Mouse (Mus musculus) ES-E14 (cell line): ENCODE data around the gene Ube2d1. TPM values are rescaled to one million over a fixed set of nuclear protein-coding genes. Genes with fewer than 3 reads are reported as not detected.
A peak's percentile ranks its signal among the peaks of the same experiment; 100 is the strongest.

Experiments
- DNase-seq: peaks from one replicate; pipeline ENCODE4 v3.0.0-alpha.2; 2013; ENCODE audit warnings: low read depth, low spot score
- H3K27ac ChIP-seq: 2 replicates; pipeline ENCODE4 v1.5.1; 2012; ENCODE audit warnings: low read depth, mild to moderate bottlenecking, low read length, moderate library complexity, mixed read lengths; ENCODE audit not compliant: poor library complexity, insufficient read depth, severe bottlenecking
- H3K36me3 ChIP-seq: 2 replicates; pipeline ENCODE4 v1.6.1; 2012; ENCODE audit warnings: mild to moderate bottlenecking, low read length, moderate library complexity, mixed read lengths; ENCODE audit not compliant: control insufficient read depth, poor library complexity, insufficient read depth, severe bottlenecking
- H3K4me1 ChIP-seq, 2 experiments: fragments of 150-350 bp in 1 of 2; sonication (generic) in 1 of 2; 2 replicates each; pipeline ENCODE4 v1.6.1; 2012; ENCODE audit warnings: low read length in 2 of 2, mild to moderate bottlenecking in 1 of 2, mixed read lengths in 1 of 2; ENCODE audit not compliant: control insufficient read depth in 2 of 2, insufficient read depth in 2 of 2, poor library complexity in 1 of 2
- H3K4me3 ChIP-seq, 2 experiments: fragments of 150-350 bp in 1 of 2; sonication (generic) in 1 of 2; 2 replicates each; pipeline ENCODE4 v1.5.1; 2012; ENCODE audit warnings: low read length in 2 of 2, low read depth in 1 of 2, mild to moderate bottlenecking in 1 of 2, mixed read lengths in 1 of 2; ENCODE audit not compliant: insufficient read depth in 1 of 2, poor library complexity in 1 of 2, severe bottlenecking in 1 of 2
- H3K9ac ChIP-seq: 2 replicates; pipeline ENCODE4 v1.6.1; 2012; ENCODE audit warnings: low read depth, mild to moderate bottlenecking, low read length, mixed read lengths; ENCODE audit not compliant: poor library complexity, insufficient read depth, severe bottlenecking
- H3K9me3 ChIP-seq: fragments of 150-350 bp; sonication (generic); 2 replicates; pipeline ENCODE4 v1.6.1; 2012; ENCODE audit warnings: low read depth, mild to moderate bottlenecking, low read length; ENCODE audit not compliant: control insufficient read depth, insufficient read depth
- CHD2 ChIP-seq: IDR thresholded peaks from 2 replicates; pipeline ENCODE4 v1.6.1; 2014; ENCODE audit warnings: mild to moderate bottlenecking, low read depth, low read length, inconsistent platforms
- HCFC1 ChIP-seq: IDR thresholded peaks from 2 replicates; pipeline ENCODE4 v1.6.1; 2012; ENCODE audit warnings: low read length, inconsistent platforms, borderline replicate concordance; ENCODE audit not compliant: insufficient read depth
- MAFK ChIP-seq: IDR thresholded peaks from 2 replicates; pipeline ENCODE4 v1.6.1; 2014; ENCODE audit warnings: mild to moderate bottlenecking, low read depth, low read length, inconsistent platforms; ENCODE audit not compliant: insufficient read depth
- ZC3H11A ChIP-seq: IDR thresholded peaks from 2 replicates; pipeline ENCODE4 v1.6.1; 2012; ENCODE audit warnings: low read depth, mild to moderate bottlenecking, inconsistent platforms, low read length, borderline replicate concordance
- ZNF384 ChIP-seq: IDR thresholded peaks from 2 replicates; pipeline ENCODE4 v1.6.1; 2012; ENCODE audit warnings: low read depth, low read length, inconsistent platforms
- in situ Hi-C, 2 experiments: fragments of 600-800 bp; cut with MboI; formaldehyde crosslinking; loops; one replicate each; pipeline ENCODE4 v1.15.1; 2025; ENCODE audit warnings: low sequenced_read_pairs in 2 of 2, inconsistent platforms in 1 of 2; ENCODE audit not compliant: unreplicated experiment in 2 of 2
- total RNA-seq: library from RNA; depleted of rRNA; stranded (reverse); fragments of 300-350 nt; gene quantifications from 2 replicates; pipeline ENCODE4 v1.2.3, GENCODE M21; 2012

Ube2d1 gene
- total RNA-seq, 1 experiment, result 8.3 TPM

- no peaks in the 10 kb centered on the region for H3K9me3 ChIP-seq
- no peak overlapping the region for H3K4me3 ChIP-seq
- no peak for DNase-seq
- H3K27ac ChIP-seq, result no peak overlapping the region
- no peaks in the 10 kb centered on the region for H3K36me3 ChIP-seq
- no peak overlapping the region for H3K9ac ChIP-seq
- in situ Hi-C loops, result no loop called here
- TF ChIP-seq ZC3H11A (no peak), MAFK (no peak), ZNF384 (no peak)
- H3K4me1 ChIP-seq, result no peaks in the 10 kb centered on the region; a peak in 1 of 4 replicates
Measured at GRCm38 (mm10) chr10:71253147-71253546, 31.9 kb downstream of the Ube2d1 start.

GRCm38 (mm10) chr10:71252421-71252820 lies 32.6 kb downstream of the Ube2d1 start:
- DNase-seq, result no peak
- in situ Hi-C loops, result no loop called here
- Histone ChIP-seq H3K36me3 (no peaks in the 10 kb centered on the region), H3K27ac (no peak overlapping the region), H3K4me1 (no peaks in the 10 kb centered on the region; a peak in 1 of 4 replicates), H3K9ac (no peak overlapping the region), H3K4me3 (no peak overlapping the region), H3K9me3 (no peaks in the 10 kb centered on the region)
- TF ChIP-seq MAFK (no peak), CHD2 (no peak)

GRCm38 (mm10) chr10:71251846-71252245 lies 33.2 kb downstream of the Ube2d1 start:
- Histone ChIP-seq H3K9me3 (no peaks in the 10 kb centered on the region), H3K4me3 (no peak overlapping the region), H3K27ac (no peak overlapping the region), H3K4me1 (no peaks in the 10 kb centered on the region; a peak in 1 of 4 replicates), H3K9ac (no peak overlapping the region), H3K36me3 (no peaks in the 10 kb centered on the region)
- no peak for TF ChIP-seq MAFK
- no peak for TF ChIP-seq HCFC1
- no peak for TF ChIP-seq CHD2
- in situ Hi-C loops, result no loop called here
- no peak for DNase-seq

- Histone ChIP-seq H3K36me3 (no peaks in the 10 kb centered on the region), H3K27ac (no peak overlapping the region), H3K4me3 (no peak overlapping the region), H3K4me1 (no peaks in the 10 kb centered on the region), H3K9ac (no peak overlapping the region), H3K9me3 (no peaks in the 10 kb centered on the region)
- TF ChIP-seq CHD2 (no peak), ZC3H11A (no peak), ZNF384 (no peak), HCFC1 (no peak), MAFK (no peak)
- in situ Hi-C loops, result no loop called here
- no peak for DNase-seq
Measured at GRCm38 (mm10) chr10:71251256-71251655, 33.8 kb downstream of the Ube2d1 start.

- Histone ChIP-seq H3K4me3 (peak overlapping the region in 1 of 2 experiments; percentile 24; a peak in 1 of 4 replicates), H3K9ac (no peak overlapping the region), H3K27ac (no peak overlapping the region), H3K9me3 (no peaks in the 10 kb centered on the region), H3K4me1 (no peaks in the 10 kb centered on the region), H3K36me3 (no peaks in the 10 kb centered on the region)
- TF ChIP-seq ZC3H11A, result no peak
- TF ChIP-seq ZNF384, result no peak
- no peak for TF ChIP-seq HCFC1
- no peak for TF ChIP-seq CHD2
- no peak for TF ChIP-seq MAFK
- DNase-seq, result no peak
- in situ Hi-C loops, result no loop called here
Measured at GRCm38 (mm10) chr10:71250472-71250871, 34.6 kb downstream of the Ube2d1 start.
